Comparison of ENCODE assay signal across 8 mouse cellular contexts in the genomic region with DNA sequence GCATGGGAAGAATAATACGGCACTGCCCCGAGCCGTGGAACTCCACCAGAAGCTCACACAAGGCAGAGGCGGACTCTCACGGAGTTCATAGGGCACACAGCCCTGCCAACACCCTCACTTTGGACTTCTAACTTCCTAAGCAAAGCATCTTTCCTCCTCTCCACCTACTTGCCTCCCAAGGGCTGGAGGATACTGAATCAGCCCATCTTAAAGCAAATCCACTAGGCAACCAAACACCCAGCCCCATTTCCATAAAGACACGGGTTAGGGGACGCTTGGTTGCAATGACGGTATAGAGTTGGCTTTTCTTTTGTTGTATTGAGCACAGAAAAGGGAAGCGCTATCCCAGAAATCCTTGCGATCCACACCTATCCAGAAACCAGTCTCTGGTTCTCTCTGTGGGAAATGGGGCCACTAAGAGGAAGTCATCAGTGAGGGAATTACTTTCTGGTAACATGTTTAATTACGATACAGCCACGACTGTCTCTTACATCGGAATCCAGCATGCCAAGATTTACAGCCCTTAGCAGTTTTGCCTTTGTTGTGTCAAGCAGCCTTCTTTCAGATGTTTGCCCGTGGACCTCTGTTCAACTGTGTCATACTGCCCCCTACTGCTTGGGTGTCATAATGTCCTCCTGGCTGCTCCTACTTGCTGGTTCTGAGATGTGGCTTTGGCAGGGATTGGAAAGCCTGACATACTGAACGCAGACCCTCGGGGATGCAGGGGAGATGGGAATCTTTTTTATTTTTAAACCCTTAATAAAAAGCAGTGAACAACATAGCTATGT.
DNase-seq lines count a peak whose midpoint lies in the region; ATAC-seq and TF ChIP-seq lines count a peak whose summit lies in the region.

No protein-coding gene starts in this region.

- peak; percentile 30 for DNase-seq in T-cell, adult 2 months (ENCODE audit: low spot score)
- peak; percentile 34 to 43 for DNase-seq in cerebellum, adult 2 months
- peak; percentile 88 for DNase-seq in forelimb bud, embryonic 11.5 days (ENCODE audit: low read depth, low spot score)
- peak; percentile 87 for DNase-seq in hindbrain, embryonic 14.5 days (ENCODE audit: low spot score)
- peak; percentile 69 to 70 for DNase-seq in layer of hippocampus, postnatal 14 days (ENCODE audit: low spot score in 2 of 2)
- DNase-seq in right cerebral cortex, postnatal 25 days = peak; percentile 38

- no peak overlapping the region for H3K27ac ChIP-seq in cerebellum, adult 2 months (ENCODE audit: insufficient read depth, low read length)
- H3K27ac ChIP-seq in hindbrain, embryonic 14.5 days = no peak overlapping the region

- peak overlapping the region; percentile 28; the same call in 1 of the 2 replicates for H3K9ac ChIP-seq in hindbrain, embryonic 14.5 days

- no peaks in the 10 kb centered on the region for H3K4me1 ChIP-seq in cerebellum, adult 2 months (ENCODE audit: control insufficient read depth, insufficient read depth, low read length)
- no peaks in the 10 kb centered on the region for H3K4me1 ChIP-seq in hindbrain, embryonic 14.5 days (replicated peaks; ENCODE audit: control insufficient read depth, insufficient read depth, low read length)

- H3K36me3 ChIP-seq in hindbrain, embryonic 14.5 days (replicated peaks; ENCODE audit: control insufficient read depth, insufficient read depth) = no peaks in the 10 kb centered on the region

- no peaks in the 10 kb centered on the region for H3K27me3 ChIP-seq in cerebellum, adult 2 months (ENCODE audit: control insufficient read depth, insufficient read depth, low read length)
- H3K27me3 ChIP-seq in hindbrain, embryonic 14.5 days (ENCODE audit: control insufficient read depth, insufficient read depth, low read length) = no peaks in the 10 kb centered on the region

- peak; percentile 76 for ATAC-seq in hindbrain, embryonic 14.5 days (ENCODE audit: low FRiP score)
- peak; percentile 67 for ATAC-seq in megakaryocyte, adult 5-6 weeks (ENCODE audit: poor library complexity, severe bottlenecking)
- no peak for ATAC-seq in inflammation-experienced regulatory T-cells, adult 6 months

- peak overlapping the region; percentile 31 for H3K4me2 ChIP-seq in hindbrain, embryonic 14.5 days (replicated peaks)

- peak; percentile 66; the same call in 1 of the 2 replicates for TF ChIP-seq CTCF in cerebellum, adult 2 months (IDR thresholded peaks at IDR 0.05; ENCODE audit: borderline replicate concordance, insufficient read depth, low read depth, low read length)

- TF ChIP-seq POLR2A in cerebellum, adult 2 months (IDR thresholded peaks at IDR 0.05; ENCODE audit: borderline replicate concordance, insufficient read depth, low read length) = no peak

- H3K9me3 ChIP-seq in hindbrain, embryonic 14.5 days (ENCODE audit: control insufficient read depth, low read length) = no peaks in the 10 kb centered on the region

- 40% methylated on average over 16 of the region's 16 CpGs for WGBS in cerebellum, adult 2 months
- whole genome bisulfite sequencing in hindbrain, embryonic 14.5 days = 27% methylated on average over 16 of the region's 16 CpGs

- no peak overlapping the region for H3K4me3 ChIP-seq in cerebellum, adult 2 months (replicated peaks; ENCODE audit: insufficient read depth, low read depth, low read length)
- H3K4me3 ChIP-seq in hindbrain, embryonic 14.5 days (replicated peaks; ENCODE audit: low read length) = no peak overlapping the region

Comparison
In these comparisons a context has a peak if more than half of its experiments do, and no peak if none do; other contexts are left out.
1. DNase-seq: peak in every context shown above with its lines; median percentile 88 in forelimb bud, embryonic 11.5 days; 87 in hindbrain, embryonic 14.5 days; 70 in layer of hippocampus, postnatal 14 days; 38 in cerebellum, adult 2 months; 38 in right cerebral cortex, postnatal 25 days; 30 in T-cell, adult 2 months.